Mouse (Mus musculus): Measurements from ENCODE around the gene Hyal1.

DNA sequence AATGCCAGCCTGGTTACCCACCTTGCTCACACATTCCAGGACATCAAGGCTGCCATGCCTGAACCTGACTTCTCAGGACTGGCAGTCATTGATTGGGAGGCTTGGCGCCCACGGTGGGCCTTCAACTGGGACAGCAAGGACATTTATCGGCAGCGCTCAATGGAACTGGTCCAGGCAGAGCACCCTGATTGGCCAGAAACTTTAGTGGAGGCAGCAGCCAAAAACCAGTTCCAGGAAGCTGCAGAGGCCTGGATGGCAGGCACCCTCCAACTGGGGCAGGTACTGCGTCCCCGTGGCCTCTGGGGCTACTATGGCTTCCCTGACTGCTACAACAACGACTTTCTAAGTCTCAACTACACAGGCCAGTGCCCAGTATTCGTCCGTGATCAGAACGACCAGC lies 1.1 kb downstream of the Hyal1 start:
- TF ChIP-seq CTCF (conservative IDR thresholded peaks at IDR 0.05 in 1 of 2, IDR thresholded peaks at IDR 0.05 in 1 of 2; ENCODE audit: low read depth in 2 of 2, low read length in 2 of 2): no peak
- TF ChIP-seq SIN3A (IDR thresholded peaks at IDR 0.05; ENCODE audit: low read length): no peak
- TF ChIP-seq MAX (IDR thresholded peaks at IDR 0.05; ENCODE audit: low read length): no peak
- no peak for TF ChIP-seq ETS1 (conservative IDR thresholded peaks at IDR 0.05; ENCODE audit: low read depth, low read length)
- no peak for TF ChIP-seq UBTF (IDR thresholded peaks at IDR 0.05; ENCODE audit: low read depth, low read length)
- no peak for TF ChIP-seq CHD1 (IDR thresholded peaks at IDR 0.05; ENCODE audit: low read depth, low read length)
- no peak for TF ChIP-seq BHLHE40 (IDR thresholded peaks at IDR 0.05; ENCODE audit: low read depth, low read length)
- no peak for TF ChIP-seq POLR2A (IDR thresholded peaks at IDR 0.05; ENCODE audit: low read depth, low read length)
- no peak for TF ChIP-seq TBP (conservative IDR thresholded peaks at IDR 0.05; ENCODE audit: low read depth, low read length)
